Mouse (Mus musculus): ENCODE results near the gene Map4k3.
A peak's percentile ranks its signal among the peaks of the same experiment; 100 is the strongest.

Gene Map4k3

GRCm38 (mm10) chr17:80729825-80730224, 1.5 kb upstream of the Map4k3 start:
- no peak for DNase-seq (ENCODE audit: low spot score)

- DNase-seq (ENCODE audit: low spot score) = no peak
These were observed 930 bp upstream of the Map4k3 start for GRCm38 (mm10) chr17:80729080-80729749.

GRCm38 (mm10) chr17:80727341-80727951, 839 bp downstream of the Map4k3 start:
- peak; percentile 29 for DNase-seq (ENCODE audit: low spot score)

- no peak for DNase-seq (ENCODE audit: low spot score)
These were observed 1.5 kb downstream of the Map4k3 start for GRCm38 (mm10) chr17:80726821-80727220.

GRCm38 (mm10) chr17:80723092-80723491, 5.2 kb downstream of the Map4k3 start:
- no peak for DNase-seq (ENCODE audit: low spot score)

GRCm38 (mm10) chr17:80721670-80722069, 6.6 kb downstream of the Map4k3 start:
- no peak for DNase-seq (ENCODE audit: low spot score)

GRCm38 (mm10) chr17:80719309-80719708, 9.0 kb downstream of the Map4k3 start:
- no peak for DNase-seq (ENCODE audit: low spot score)

- peak; percentile 5 for DNase-seq (ENCODE audit: low spot score)
These were observed 10.0 kb downstream of the Map4k3 start for GRCm38 (mm10) chr17:80718243-80718642.

GRCm38 (mm10) chr17:80713588-80713987, 14.7 kb downstream of the Map4k3 start:
- DNase-seq (ENCODE audit: low spot score) = no peak

GRCm38 (mm10) chr17:80709921-80710838, 18.1 kb downstream of the Map4k3 start:
- DNase-seq (ENCODE audit: low spot score) = no peak

- DNase-seq (ENCODE audit: low spot score) = no peak
These were observed 19.5 kb downstream of the Map4k3 start for GRCm38 (mm10) chr17:80708803-80709202.

GRCm38 (mm10) chr17:80707176-80707575, 21.1 kb downstream of the Map4k3 start:
- DNase-seq (ENCODE audit: low spot score) = no peak

GRCm38 (mm10) chr17:80706608-80707007, 21.7 kb downstream of the Map4k3 start:
- DNase-seq (ENCODE audit: low spot score) = no peak

- no peak for DNase-seq (ENCODE audit: low spot score)
These were observed 26.6 kb downstream of the Map4k3 start for GRCm38 (mm10) chr17:80701687-80702086.

- DNase-seq (ENCODE audit: low spot score) = no peak
These were observed 29.4 kb downstream of the Map4k3 start for GRCm38 (mm10) chr17:80698930-80699329.

- no peak for DNase-seq (ENCODE audit: low spot score)
These were observed 29.9 kb downstream of the Map4k3 start for GRCm38 (mm10) chr17:80698191-80698901.

GRCm38 (mm10) chr17:80696956-80697355, 31.3 kb downstream of the Map4k3 start:
- no peak for DNase-seq (ENCODE audit: low spot score)

- DNase-seq (ENCODE audit: low spot score) = no peak
These were observed 32.1 kb downstream of the Map4k3 start for GRCm38 (mm10) chr17:80696210-80696609.

- DNase-seq (ENCODE audit: low spot score) = no peak
These were observed 34.6 kb downstream of the Map4k3 start for GRCm38 (mm10) chr17:80693707-80694106.

- no peak for DNase-seq (ENCODE audit: low spot score)
These were observed 36.1 kb downstream of the Map4k3 start for GRCm38 (mm10) chr17:80692183-80692582.

GRCm38 (mm10) chr17:80688701-80689100, 39.6 kb downstream of the Map4k3 start:
- no peak for DNase-seq (ENCODE audit: low spot score)

GRCm38 (mm10) chr17:80686066-80686465, 42.2 kb downstream of the Map4k3 start:
- DNase-seq (ENCODE audit: low spot score) = no peak

Measured in T-cell, adult 2 months (primary cell).